Mouse (Mus musculus) liver, embryonic 11.5 days (tissue): Measurements from ENCODE around the gene Flvcr2. TPM values are rescaled to one million over a fixed set of nuclear protein-coding genes. Genes with fewer than 3 reads are reported as not detected.

Experiments
- ATAC-seq: fragments of 200-750 bp; cut with Nextera tagmentation; replicated peaks from 2 replicates; pipeline ENCODE4 v1.8.0; 2017; ENCODE audit warnings: moderate number of reproducible peaks, mild to moderate bottlenecking, moderate TSS enrichment, moderate library complexity; ENCODE audit not compliant: low FRiP score
- DNase-seq: peaks from one replicate; pipeline ENCODE4 v3.0.0-alpha.2; 2017; ENCODE audit warnings: low spot score
- H3K27ac ChIP-seq: fragments of 300-500 bp; sonication (generic); 2 replicates; pipeline ENCODE4 v1.5.1; 2014; ENCODE audit warnings: mild to moderate bottlenecking, low read depth, low read length, control low read depth
- H3K27me3 ChIP-seq: fragments of 300-500 bp; sonication (generic); replicated peaks from 2 replicates; pipeline ENCODE4 v1.6.1; 2014; ENCODE audit warnings: low read length, mixed read lengths; ENCODE audit not compliant: control insufficient read depth, insufficient read depth
- H3K36me3 ChIP-seq: fragments of 300-500 bp; sonication (generic); 2 replicates; pipeline ENCODE4 v1.6.1; 2014; ENCODE audit warnings: mild to moderate bottlenecking, low read length, moderate library complexity, mixed read lengths; ENCODE audit not compliant: control insufficient read depth, insufficient read depth
- H3K4me1 ChIP-seq: fragments of 300-500 bp; sonication (generic); replicated peaks from 2 replicates; pipeline ENCODE4 v1.6.1; 2014; ENCODE audit warnings: low read length, mixed read lengths; ENCODE audit not compliant: control insufficient read depth, insufficient read depth
- H3K4me2 ChIP-seq: fragments of 300-500 bp; sonication (generic); 2 replicates; pipeline ENCODE4 v1.6.1; 2014; ENCODE audit warnings: mild to moderate bottlenecking, control low read depth, moderate library complexity
- H3K4me3 ChIP-seq: fragments of 300-500 bp; sonication (generic); 2 replicates; pipeline ENCODE4 v1.5.1; 2014; ENCODE audit warnings: low read depth, low read length, control low read depth
- H3K9ac ChIP-seq: fragments of 300-500 bp; sonication (generic); 2 replicates; pipeline ENCODE4 v1.6.1; 2014; ENCODE audit warnings: low read depth, low read length, control low read depth
- H3K9me3 ChIP-seq: fragments of 300-500 bp; sonication (generic); 2 replicates; pipeline ENCODE4 v1.6.1; 2016; ENCODE audit warnings: low read length, inconsistent platforms, mixed read lengths; ENCODE audit not compliant: control insufficient read depth
- WGBS: fragments of 180-500 bp; shearing (Covaris S2); extraction: QIAGEN DNeasy Blood & Tissue Kit; methylation state at CpG from one replicate; pipeline ENCODE4 v1.1.7; 2014; 5-methylcytosine and 5-hydroxymethylcytosine counted together
- polyA plus RNA-seq: library from polyadenylated mRNA; unstranded; fragments of >200 nt; fragmentation: Nextera tagmentation; extraction: Ambion mirVana; gene quantifications from 2 replicates; pipeline ENCODE4 v1.2.1, GENCODE M21; 2014

Flvcr2 gene
- polyA plus RNA-seq, 1 experiment from 2014 or later: 3.9 TPM

GRCm38 (mm10) chr12:85839371-85840000 lies 93.1 kb downstream of the Flvcr2 start:
- Histone ChIP-seq H3K4me3 (no peak overlapping the region), H3K36me3 (no peaks in the 10 kb centered on the region), H3K4me2 (no peak overlapping the region), H3K27ac (no peak overlapping the region), H3K9ac (no peak overlapping the region), H3K9me3 (no peaks in the 10 kb centered on the region), H3K4me1 (no peaks in the 10 kb centered on the region), H3K27me3 (no peaks in the 10 kb centered on the region)
- no peak for DNase-seq
- 86% methylated on average over 12 of the region's 12 CpGs for WGBS
- ATAC-seq: no peak

GRCm38 (mm10) chr12:85848164-85848958 lies 102.0 kb downstream of the Flvcr2 start:
- Histone ChIP-seq H3K4me2 (no peak overlapping the region), H3K27ac (no peak overlapping the region), H3K36me3 (peaks cover 2% of the 10 kb centered on the region; the same call in 1 of the 2 replicates), H3K4me3 (no peak overlapping the region), H3K9me3 (no peaks in the 10 kb centered on the region), H3K9ac (no peak overlapping the region), H3K4me1 (no peaks in the 10 kb centered on the region), H3K27me3 (no peaks in the 10 kb centered on the region)
- WGBS: 82% methylated on average over 7 of the region's 7 CpGs
- DNase-seq: no peak
- no peak for ATAC-seq

GRCm38 (mm10) chr12:85850661-85851060 lies 104.3 kb downstream of the Flvcr2 start:
- no peak overlapping the region for H3K4me3 ChIP-seq
- H3K4me2 ChIP-seq: no peak overlapping the region
- H3K27ac ChIP-seq: no peak overlapping the region
- peaks cover 2% of the 10 kb centered on the region; the same call in 1 of the 2 replicates for H3K36me3 ChIP-seq
- H3K9ac ChIP-seq: no peak overlapping the region
- WGBS: 85% methylated on average over 8 of the region's 8 CpGs
- H3K4me1 ChIP-seq: no peaks in the 10 kb centered on the region
- DNase-seq: no peak
- no peak for ATAC-seq
- no peaks in the 10 kb centered on the region for H3K27me3 ChIP-seq
- no peaks in the 10 kb centered on the region for H3K9me3 ChIP-seq

- Histone ChIP-seq H3K9ac (no peak overlapping the region), H3K27me3 (no peaks in the 10 kb centered on the region), H3K4me2 (no peak overlapping the region), H3K9me3 (no peaks in the 10 kb centered on the region), H3K27ac (no peak overlapping the region), H3K4me1 (no peaks in the 10 kb centered on the region), H3K36me3 (peaks cover 5% of the 10 kb centered on the region; the same call in 1 of the 2 replicates), H3K4me3 (no peak overlapping the region)
- 78% methylated on average over 4 of the region's 4 CpGs for WGBS
- ATAC-seq (no peak), DNase-seq (no peak)
Measured at GRCm38 (mm10) chr12:85853836-85854235, 107.5 kb downstream of the Flvcr2 start.

GRCm38 (mm10) chr12:85854271-85854670 lies 107.9 kb downstream of the Flvcr2 start:
- WGBS: 82% methylated on average over 1 of the region's 1 CpGs
- no peak for ATAC-seq
- H3K4me1 ChIP-seq: no peaks in the 10 kb centered on the region
- H3K27me3 ChIP-seq: no peaks in the 10 kb centered on the region
- no peak overlapping the region for H3K4me2 ChIP-seq
- H3K4me3 ChIP-seq: no peak overlapping the region
- no peaks in the 10 kb centered on the region for H3K9me3 ChIP-seq
- peaks cover 5% of the 10 kb centered on the region; the same call in 1 of the 2 replicates for H3K36me3 ChIP-seq
- no peak for DNase-seq
- H3K9ac ChIP-seq: no peak overlapping the region
- H3K27ac ChIP-seq: no peak overlapping the region

GRCm38 (mm10) chr12:85857300-85857699 lies 111.0 kb downstream of the Flvcr2 start:
- Histone ChIP-seq H3K27ac (no peak overlapping the region), H3K4me3 (no peak overlapping the region), H3K27me3 (no peaks in the 10 kb centered on the region), H3K4me1 (no peaks in the 10 kb centered on the region), H3K9ac (no peak overlapping the region), H3K4me2 (no peak overlapping the region), H3K36me3 (peaks cover 3% of the 10 kb centered on the region; the same call in 1 of the 2 replicates), H3K9me3 (no peaks in the 10 kb centered on the region)
- 86% methylated on average over 7 of the region's 7 CpGs for WGBS
- DNase-seq: no peak
- ATAC-seq: no peak

- no peak overlapping the region for H3K27ac ChIP-seq
- 88% methylated on average over 3 of the region's 3 CpGs for WGBS
- no peak overlapping the region for H3K4me3 ChIP-seq
- DNase-seq (no peak), ATAC-seq (no peak)
- no peak overlapping the region for H3K9ac ChIP-seq
- no peaks in the 10 kb centered on the region for H3K9me3 ChIP-seq
- no peaks in the 10 kb centered on the region for H3K4me1 ChIP-seq
- H3K36me3 ChIP-seq: 0 out of 2 replicates have a peak, but pooled peaks cover 3% of the 10 kb centered on the region
- no peak overlapping the region for H3K4me2 ChIP-seq
- no peaks in the 10 kb centered on the region for H3K27me3 ChIP-seq
Measured at GRCm38 (mm10) chr12:85859111-85859510, 112.8 kb downstream of the Flvcr2 start.

- H3K36me3 ChIP-seq: 0 out of 2 replicates have a peak, but pooled peaks cover 3% of the 10 kb centered on the region
- no peaks in the 10 kb centered on the region for H3K27me3 ChIP-seq
- no peaks in the 10 kb centered on the region for H3K4me1 ChIP-seq
- 59% methylated on average over 3 of the region's 3 CpGs for WGBS
- no peak overlapping the region for H3K9ac ChIP-seq
- DNase-seq: no peak
- H3K4me3 ChIP-seq: no peak overlapping the region
- ATAC-seq: no peak
- H3K4me2 ChIP-seq: no peak overlapping the region
- no peaks in the 10 kb centered on the region for H3K9me3 ChIP-seq
- H3K27ac ChIP-seq: no peak overlapping the region
Measured at GRCm38 (mm10) chr12:85859511-85860189, 113.3 kb downstream of the Flvcr2 start.
